Mouse (Mus musculus) left cerebral cortex, adult 8-10 months (tissue): ENCODE measurements around the gene Snx30. TPM values are rescaled to one million over a fixed set of nuclear protein-coding genes. Genes with fewer than 3 reads are reported as not detected.

ENCODE experiments used
- DNase-seq, 2 experiments: peaks; one replicate each; pipeline ENCODE4 v3.0.0; 2022; ENCODE audit warnings: low spot score in 2 of 2
- total RNA-seq, 4 experiments: library from RNA; stranded (reverse); gene quantifications; 2 replicates each; pipeline ENCODE4 v1.2.4; 2022

Snx30 gene
- total RNA-seq, 4 experiments from 2014 or later, result 29.5 to 41.8 (median 34.9) TPM

GRCm38 (mm10) chr4:59901810-59902209, 96.2 kb downstream of the Snx30 start:
- DNase-seq, result no peak

- DNase-seq, result no peak
Measured at GRCm38 (mm10) chr4:59902547-59902946, 96.9 kb downstream of the Snx30 start.

- DNase-seq, result no peak
Measured at GRCm38 (mm10) chr4:59907092-59907491, 101.5 kb downstream of the Snx30 start.

- no peak for DNase-seq
Measured at GRCm38 (mm10) chr4:59907657-59908230, 102.1 kb downstream of the Snx30 start.

- DNase-seq, result no peak
Measured at GRCm38 (mm10) chr4:59908785-59909184, 103.1 kb downstream of the Snx30 start.

- DNase-seq, result no peak
Measured at GRCm38 (mm10) chr4:59914608-59915403, 109.2 kb downstream of the Snx30 start, which contains the start of gene Slc46a2. Slc46a2 (minus strand) TSS chr4:59915056.

- no peak for DNase-seq
Measured at GRCm38 (mm10) chr4:59917966-59918365, 112.3 kb downstream of the Snx30 start.

GRCm38 (mm10) chr4:59925082-59925481, 119.4 kb downstream of the Snx30 start:
- no peak for DNase-seq

- DNase-seq, result no peak
Measured at GRCm38 (mm10) chr4:59927666-59928065, 122.0 kb downstream of the Snx30 start.

GRCm38 (mm10) chr4:59928347-59928746, 122.7 kb downstream of the Snx30 start:
- peak; percentile 8 to 51 for DNase-seq

GRCm38 (mm10) chr4:59932505-59933281, 127.1 kb downstream of the Snx30 start:
- peak in 1 of 2 experiments; percentile 4 for DNase-seq

- DNase-seq, result no peak
Measured at GRCm38 (mm10) chr4:59937543-59937942, 131.9 kb downstream of the Snx30 start.

Other genes starting within 250 kb of the Snx30 start
- gene Hsdl2, start 224.3 kb upstream of the Snx30 start, total RNA-seq, result 10 to 100 TPM; 26.0 to 31.1 (median 29.2) TPM
- 10 to 100 TPM; 12.3 to 14.2 (median 13.2) TPM for gene E130308A19Rik, start 179.6 kb upstream of the Snx30 start, total RNA-seq
- gene Inip, start 4.3 kb upstream of the Snx30 start, total RNA-seq, result 10 to 100 TPM; 20.3 to 22.3 (median 21.0) TPM
- gene Slc46a2, start 109.2 kb downstream of the Snx30 start, total RNA-seq, result not detected
- gene Mup4, start 154.9 kb downstream of the Snx30 start, total RNA-seq, result not detected
- gene Mup6, start 158.5 kb downstream of the Snx30 start, total RNA-seq, result not detected